In the genomic region with DNA sequence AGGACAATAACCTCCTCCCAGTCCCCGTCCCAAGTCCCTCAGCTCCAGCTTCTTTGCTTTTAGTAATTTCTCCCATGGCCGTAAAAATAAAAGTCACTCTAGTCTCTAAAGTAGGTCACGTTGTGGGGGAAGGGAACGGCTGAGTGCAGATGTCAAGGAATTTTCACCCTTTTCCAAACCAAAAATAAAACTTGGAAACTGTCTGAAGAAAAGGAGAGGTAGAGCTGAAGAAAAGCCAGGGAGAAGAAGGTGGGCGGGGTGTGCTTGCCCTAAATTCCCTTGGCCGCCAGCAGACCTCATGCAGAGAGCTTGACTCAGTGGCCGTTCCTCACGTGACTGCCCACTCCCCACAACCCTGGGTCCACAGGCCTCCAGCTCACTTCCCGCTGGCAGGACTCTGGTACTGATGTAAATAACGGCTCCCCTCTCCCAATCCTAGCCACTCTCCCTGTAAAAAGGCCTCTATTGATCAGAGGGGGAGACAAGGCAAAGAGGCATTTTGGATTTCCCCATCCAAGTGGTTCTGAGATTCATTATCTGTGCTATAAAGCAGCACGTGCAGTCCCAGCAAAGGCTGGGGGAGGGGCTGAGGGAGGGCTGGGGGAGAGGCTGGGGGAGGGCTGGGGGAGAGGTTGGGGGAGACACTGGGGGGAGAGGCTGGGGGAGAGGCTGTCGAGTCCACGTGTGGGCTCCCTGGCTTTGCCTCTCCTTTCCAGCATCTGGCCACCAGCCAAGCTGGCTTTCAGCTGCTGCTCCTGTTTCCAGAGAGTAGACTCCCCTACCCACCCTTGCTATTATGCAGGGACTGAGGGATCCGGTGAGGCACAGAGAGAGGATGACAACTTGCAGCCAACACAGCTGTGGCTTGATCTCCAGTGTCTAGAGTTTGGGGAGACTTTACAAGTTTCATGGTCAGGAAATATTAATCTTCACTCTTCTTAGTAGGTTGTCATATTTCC, we compare ENCODE assay signal across 8 mouse cellular contexts. TPM values are rescaled to one million over a fixed set of nuclear protein-coding genes. Genes with fewer than 3 reads are reported as not detected.
DNase-seq lines count a peak whose midpoint lies in the region; ATAC-seq and TF ChIP-seq lines count a peak whose summit lies in the region.

No protein-coding gene starts in this region.

- no peak for TF ChIP-seq CTCF in brain, embryonic 14.5 days (IDR thresholded peaks at IDR 0.05; ENCODE audit: borderline replicate concordance, extremely low read depth, insufficient read depth, insufficient read length)
- no peak for TF ChIP-seq CTCF in kidney, postnatal 0 days (IDR thresholded peaks at IDR 0.05; ENCODE audit: low read depth)

- peak; percentile 62 for DNase-seq in layer of hippocampus, adult 9-11 months
- DNase-seq in layer of hippocampus, adult 9-10 months (ENCODE audit: low spot score): no peak
- DNase-seq in brain, embryonic 14.5 days (ENCODE audit: low read depth): peak; percentile 95
- no peak for DNase-seq in heart, embryonic 10.5 days (ENCODE audit: low spot score)
- peak; percentile 79 for DNase-seq in kidney, postnatal 0 days (ENCODE audit: low spot score)
- no peak for DNase-seq in midbrain, embryonic 11.5 days (ENCODE audit: low spot score, missing footprints)

- peak overlapping the region; percentile 79 for H3K27ac ChIP-seq in heart, embryonic 10.5 days
- H3K27ac ChIP-seq in kidney, postnatal 0 days: peak overlapping the region; percentile 70
- H3K27ac ChIP-seq in midbrain, embryonic 11.5 days (ENCODE audit: low read depth, low read length): no peak overlapping the region
- H3K27ac ChIP-seq in stomach, embryonic 15.5 days: peak overlapping the region; percentile 75

- TF ChIP-seq POLR2A in brain, embryonic 14.5 days (IDR thresholded peaks at IDR 0.05; ENCODE audit: borderline replicate concordance, extremely low read depth, insufficient read depth, insufficient read length, poor library complexity, severe bottlenecking): no peak

- H3K4me2 ChIP-seq in kidney, postnatal 0 days (ENCODE audit: low read length): no peak overlapping the region
- H3K4me2 ChIP-seq in midbrain, embryonic 11.5 days: no peak overlapping the region
- peak overlapping the region; percentile 32 for H3K4me2 ChIP-seq in stomach, embryonic 15.5 days

- no peaks in the 10 kb centered on the region for H3K27me3 ChIP-seq in heart, embryonic 10.5 days (ENCODE audit: insufficient read depth, poor library complexity, severe bottlenecking)
- no peaks in the 10 kb centered on the region for H3K27me3 ChIP-seq in kidney, postnatal 0 days (ENCODE audit: insufficient read depth, low read length)
- H3K27me3 ChIP-seq in midbrain, embryonic 11.5 days (ENCODE audit: control insufficient read depth, insufficient read depth, low read length): no peaks in the 10 kb centered on the region; the same call in 1 of the 2 replicates
- no peaks in the 10 kb centered on the region for H3K27me3 ChIP-seq in stomach, embryonic 15.5 days (replicated peaks)

- 28% methylated on average over 12 of the region's 14 CpGs for WGBS in heart, embryonic 10.5 days
- WGBS in kidney, postnatal 0 days: 24% methylated on average over 14 of the region's 14 CpGs
- WGBS in midbrain, embryonic 11.5 days: 20% methylated on average over 14 of the region's 14 CpGs
- WGBS in stomach, embryonic 15.5 days: 25% methylated on average over 14 of the region's 14 CpGs

- peak; percentile 62; the same call in 1 of the 2 replicates for ATAC-seq in kidney, postnatal 0 days (replicated peaks; ENCODE audit: low FRiP score, low read depth)
- peak; percentile 68; the same call in 1 of the 2 replicates for ATAC-seq in midbrain, embryonic 11.5 days (ENCODE audit: low FRiP score)
- peak; percentile 16; the same call in 1 of the 2 replicates for ATAC-seq in stomach, embryonic 15.5 days (ENCODE audit: insufficient read depth, low FRiP score, low read depth)
- ATAC-seq in erythroid progenitor cell, adult 5-6 weeks (replicated peaks; ENCODE audit: low FRiP score, poor library complexity, severe bottlenecking): no peak

- no peak overlapping the region for H3K9ac ChIP-seq in kidney, postnatal 0 days (ENCODE audit: low read depth, low read length)
- H3K9ac ChIP-seq in midbrain, embryonic 11.5 days (ENCODE audit: low read length): peak overlapping the region; percentile 27
- H3K9ac ChIP-seq in stomach, embryonic 15.5 days: no peak overlapping the region

- H3K9me3 ChIP-seq in heart, embryonic 10.5 days: no peaks in the 10 kb centered on the region
- H3K9me3 ChIP-seq in kidney, postnatal 0 days (replicated peaks; ENCODE audit: low read length): no peaks in the 10 kb centered on the region
- H3K9me3 ChIP-seq in midbrain, embryonic 11.5 days (ENCODE audit: control insufficient read depth, low read length): no peaks in the 10 kb centered on the region
- H3K9me3 ChIP-seq in stomach, embryonic 15.5 days: no peaks in the 10 kb centered on the region

- peaks cover 66% of the 10 kb centered on the region for H3K4me1 ChIP-seq in heart, embryonic 10.5 days
- peaks cover 33% of the 10 kb centered on the region for H3K4me1 ChIP-seq in kidney, postnatal 0 days (replicated peaks; ENCODE audit: insufficient read depth, low read length)
- peaks cover 18% of the 10 kb centered on the region for H3K4me1 ChIP-seq in midbrain, embryonic 11.5 days (ENCODE audit: control insufficient read depth, insufficient read depth, low read length)
- H3K4me1 ChIP-seq in stomach, embryonic 15.5 days: peaks cover 50% of the 10 kb centered on the region

- no peak overlapping the region for H3K4me3 ChIP-seq in heart, embryonic 10.5 days
- H3K4me3 ChIP-seq in kidney, postnatal 0 days (replicated peaks; ENCODE audit: low read depth, low read length): no peak overlapping the region
- H3K4me3 ChIP-seq in midbrain, embryonic 11.5 days (ENCODE audit: low read depth, low read length): no peak overlapping the region
- no peak overlapping the region for H3K4me3 ChIP-seq in stomach, embryonic 15.5 days (replicated peaks)

- no peaks in the 10 kb centered on the region for H3K36me3 ChIP-seq in heart, embryonic 10.5 days
- H3K36me3 ChIP-seq in kidney, postnatal 0 days (ENCODE audit: insufficient read depth, low read length): no peaks in the 10 kb centered on the region
- H3K36me3 ChIP-seq in midbrain, embryonic 11.5 days (ENCODE audit: control insufficient read depth, insufficient read depth, low read length): no peaks in the 10 kb centered on the region
- H3K36me3 ChIP-seq in stomach, embryonic 15.5 days: no peaks in the 10 kb centered on the region

RNA-seq across cellular contexts. Expression of gene Ier5, which starts 7.3 kb away (rescaled TPM):
- 34.8 and 52.4 TPM in 2 replicates for polyA plus RNA-seq in brain, embryonic 14.5 days (2012; rRNA removed)
- 3.4 and 8.6 TPM in 2 replicates for polyA plus RNA-seq in heart, embryonic 10.5 days (2016; fragmentation: Nextera tagmentation; extraction: Ambion mirVana)
- 8.0 and 11.4 TPM in 2 replicates for polyA plus RNA-seq in kidney, postnatal 0 days (2015; fragmentation: Nextera tagmentation; extraction: Ambion mirVana)
- 12.4 and 13.5 TPM in 2 replicates for polyA plus RNA-seq in midbrain, embryonic 11.5 days (2014; fragmentation: Nextera tagmentation; extraction: Ambion mirVana)
- 5.8 TPM in 2 replicates for polyA plus RNA-seq in stomach, embryonic 15.5 days (2015; fragmentation: Nextera tagmentation; extraction: Ambion mirVana)
- total RNA-seq in erythroid progenitor cell, adult 5-6 weeks (2015; ENCODE audit: low replicate concordance): 13.7 and 15.9 TPM in 2 replicates
- total RNA-seq in erythroid progenitor cell, adult 5-6 weeks (2017; ENCODE audit: low replicate concordance): 11.3 and 13.9 TPM in 2 replicates

RNA-seq across cellular contexts. Expression of gene Mr1, which starts 54.5 kb away (rescaled TPM):
- polyA plus RNA-seq in brain, embryonic 14.5 days (2012; rRNA removed): 0.64 and 1.7 TPM in 2 replicates
- polyA plus RNA-seq in heart, embryonic 10.5 days (2016; fragmentation: Nextera tagmentation; extraction: Ambion mirVana): 1.3 and 1.6 TPM in 2 replicates
- 7.4 and 7.9 TPM in 2 replicates for polyA plus RNA-seq in kidney, postnatal 0 days (2015; fragmentation: Nextera tagmentation; extraction: Ambion mirVana)
- 0.41 and 0.49 TPM in 2 replicates for polyA plus RNA-seq in midbrain, embryonic 11.5 days (2014; fragmentation: Nextera tagmentation; extraction: Ambion mirVana)
- polyA plus RNA-seq in stomach, embryonic 15.5 days (2015; fragmentation: Nextera tagmentation; extraction: Ambion mirVana): 6.4 and 7.8 TPM in 2 replicates
- 2.1 TPM in 1 of 2 replicates, not detected in the other for total RNA-seq in erythroid progenitor cell, adult 5-6 weeks (2015; ENCODE audit: low replicate concordance)
- 1.1 and 2.4 TPM in 2 replicates for total RNA-seq in erythroid progenitor cell, adult 5-6 weeks (2017; ENCODE audit: low replicate concordance)

Comparison
In these comparisons a context has a peak if more than half of its experiments do, and no peak if none do; other contexts are left out.
1. DNase-seq: peak in layer of hippocampus, adult 9-11 months (single experiment), brain, embryonic 14.5 days (single experiment) and kidney, postnatal 0 days (single experiment); none in layer of hippocampus, adult 9-10 months (single experiment), heart, embryonic 10.5 days (single experiment) and midbrain, embryonic 11.5 days (single experiment).